Mouse (Mus musculus): Measurements from ENCODE around the gene Gm20388. TPM values are rescaled to one million over a fixed set of nuclear protein-coding genes. Genes with fewer than 3 reads are reported as not detected.

Gene Gm20388
- total and polyA plus RNA-seq, 3 experiments, result 0.02 to 0.05 TPM; not detected in 1

GRCm38 (mm10) chr8:122227345-122227744, 2316.7 kb downstream of the Gm20388 start:
- TF ChIP-seq TAL1 (conservative IDR thresholded peaks at IDR 0.05; ENCODE audit: low read depth, low read length) (no peak), GATA2 (IDR thresholded peaks at IDR 0.05; ENCODE audit: borderline replicate concordance, low read depth, low read length) (no peak), GATA1 (IDR thresholded peaks at IDR 0.05; ENCODE audit: borderline replicate concordance, low read length) (no peak)
- Histone ChIP-seq H3K36me3 (replicated peaks) (no peaks in the 10 kb centered on the region), H3K4me1 (ENCODE audit: insufficient read depth, low read depth, low read length) (no peaks in the 10 kb centered on the region), H3K9me3 (replicated peaks) (peaks cover 2% of the 10 kb centered on the region), H3K4me3 (ENCODE audit: low read depth, low read length) (no peak overlapping the region), H3K27me3 (ENCODE audit: insufficient read depth, low read length) (peaks cover 71% of the 10 kb centered on the region)
- ATAC-seq (ENCODE audit: extremely low read depth, insufficient number of reproducible peaks, low FRiP score, poor library complexity, severe bottlenecking), result no peak
- no peak for DNase-seq (ENCODE audit: low spot score)

- DNase-seq (ENCODE audit: low spot score) (no peak), ATAC-seq (ENCODE audit: extremely low read depth, insufficient number of reproducible peaks, low FRiP score, poor library complexity, severe bottlenecking) (no peak)
- peaks cover 78% of the 10 kb centered on the region for H3K27me3 ChIP-seq (ENCODE audit: insufficient read depth, low read length)
Measured at GRCm38 (mm10) chr8:122228792-122229575, 2318.3 kb downstream of the Gm20388 start.

GRCm38 (mm10) chr8:122229819-122230711, 2319.4 kb downstream of the Gm20388 start:
- no peak for DNase-seq (ENCODE audit: low spot score)
- H3K9me3 ChIP-seq (replicated peaks), result peaks cover 2% of the 10 kb centered on the region
- H3K36me3 ChIP-seq (replicated peaks), result no peaks in the 10 kb centered on the region
- no peaks in the 10 kb centered on the region for H3K4me1 ChIP-seq (ENCODE audit: insufficient read depth, low read depth, low read length)
- TF ChIP-seq GATA2 (IDR thresholded peaks at IDR 0.05; ENCODE audit: borderline replicate concordance, low read depth, low read length) (no peak), GATA1 (IDR thresholded peaks at IDR 0.05; ENCODE audit: borderline replicate concordance, low read length) (no peak), TAL1 (conservative IDR thresholded peaks at IDR 0.05; ENCODE audit: low read depth, low read length) (no peak), CTCF (IDR thresholded peaks at IDR 0.05; ENCODE audit: low read depth, low read length) (no peak), POLR2AphosphoS5 (IDR thresholded peaks at IDR 0.05; ENCODE audit: insufficient replicate concordance, low read depth, low read length) (no peak)
- ATAC-seq (ENCODE audit: extremely low read depth, insufficient number of reproducible peaks, low FRiP score, poor library complexity, severe bottlenecking), result no peak
- H3K4me3 ChIP-seq (ENCODE audit: low read depth, low read length), result no peak overlapping the region
- peaks cover 81% of the 10 kb centered on the region for H3K27me3 ChIP-seq (ENCODE audit: insufficient read depth, low read length)

More at GRCm38 (mm10) chr8:122228792-122229575, 2318.3 kb downstream of the Gm20388 start:
- H3K4me3 ChIP-seq (ENCODE audit: low read depth, low read length), result no peak overlapping the region
- no peaks in the 10 kb centered on the region for H3K4me1 ChIP-seq (ENCODE audit: insufficient read depth, low read depth, low read length)
- H3K9me3 ChIP-seq (replicated peaks), result peaks cover 2% of the 10 kb centered on the region
- H3K36me3 ChIP-seq (replicated peaks), result no peaks in the 10 kb centered on the region
- TF ChIP-seq POLR2AphosphoS5 (IDR thresholded peaks at IDR 0.05; ENCODE audit: insufficient replicate concordance, low read depth, low read length) (no peak), CTCF (IDR thresholded peaks at IDR 0.05; ENCODE audit: low read depth, low read length) (no peak)

- peaks cover 2% of the 10 kb centered on the region for H3K9me3 ChIP-seq (replicated peaks)
- no peaks in the 10 kb centered on the region for H3K36me3 ChIP-seq (replicated peaks)
- DNase-seq (ENCODE audit: low spot score) (no peak), ATAC-seq (ENCODE audit: extremely low read depth, insufficient number of reproducible peaks, low FRiP score, poor library complexity, severe bottlenecking) (no peak)
- H3K4me3 ChIP-seq (ENCODE audit: low read depth, low read length), result no peak overlapping the region
- TF ChIP-seq GATA2 (IDR thresholded peaks at IDR 0.05; ENCODE audit: borderline replicate concordance, low read depth, low read length) (no peak), POLR2AphosphoS5 (IDR thresholded peaks at IDR 0.05; ENCODE audit: insufficient replicate concordance, low read depth, low read length) (no peak), CTCF (IDR thresholded peaks at IDR 0.05; ENCODE audit: low read depth, low read length) (no peak), GATA1 (IDR thresholded peaks at IDR 0.05; ENCODE audit: borderline replicate concordance, low read length) (no peak), TAL1 (conservative IDR thresholded peaks at IDR 0.05; ENCODE audit: low read depth, low read length) (no peak)
- peaks cover 82% of the 10 kb centered on the region for H3K27me3 ChIP-seq (ENCODE audit: insufficient read depth, low read length)
- no peaks in the 10 kb centered on the region for H3K4me1 ChIP-seq (ENCODE audit: insufficient read depth, low read depth, low read length)
Measured at GRCm38 (mm10) chr8:122230712-122231337, 2320.2 kb downstream of the Gm20388 start.

GRCm38 (mm10) chr8:122234055-122234454, 2323.4 kb downstream of the Gm20388 start:
- Histone ChIP-seq H3K27me3 (ENCODE audit: insufficient read depth, low read length) (peaks cover 86% of the 10 kb centered on the region), H3K4me3 (ENCODE audit: low read depth, low read length) (no peak overlapping the region)
- no peak for ATAC-seq (ENCODE audit: extremely low read depth, insufficient number of reproducible peaks, low FRiP score, poor library complexity, severe bottlenecking)

GRCm38 (mm10) chr8:122236521-122236920, 2325.9 kb downstream of the Gm20388 start:
- peaks cover 5% of the 10 kb centered on the region; the same call in 1 of the 2 replicates for H3K4me1 ChIP-seq (ENCODE audit: insufficient read depth, low read depth, low read length)
- TF ChIP-seq CTCF (IDR thresholded peaks at IDR 0.05; ENCODE audit: low read depth, low read length) (no peak), TAL1 (conservative IDR thresholded peaks at IDR 0.05; ENCODE audit: low read depth, low read length) (no peak)
- no peak overlapping the region for H3K4me3 ChIP-seq (ENCODE audit: low read depth, low read length)
- H3K9me3 ChIP-seq (replicated peaks), result no peaks in the 10 kb centered on the region
- no peak for ATAC-seq (ENCODE audit: extremely low read depth, insufficient number of reproducible peaks, low FRiP score, poor library complexity, severe bottlenecking)
- H3K36me3 ChIP-seq (replicated peaks), result no peaks in the 10 kb centered on the region
- DNase-seq (ENCODE audit: low spot score), result no peak
- peaks cover 81% of the 10 kb centered on the region for H3K27me3 ChIP-seq (ENCODE audit: insufficient read depth, low read length)

More at GRCm38 (mm10) chr8:122234055-122234454, 2323.4 kb downstream of the Gm20388 start:
- peaks cover 5% of the 10 kb centered on the region; the same call in 1 of the 2 replicates for H3K4me1 ChIP-seq (ENCODE audit: insufficient read depth, low read depth, low read length)
- no peak for TF ChIP-seq GATA2 (IDR thresholded peaks at IDR 0.05; ENCODE audit: borderline replicate concordance, low read depth, low read length)
- no peak for TF ChIP-seq GATA1 (IDR thresholded peaks at IDR 0.05; ENCODE audit: borderline replicate concordance, low read length)
- no peak for TF ChIP-seq POLR2AphosphoS5 (IDR thresholded peaks at IDR 0.05; ENCODE audit: insufficient replicate concordance, low read depth, low read length)
- TF ChIP-seq CTCF (IDR thresholded peaks at IDR 0.05; ENCODE audit: low read depth, low read length), result no peak
- no peak for TF ChIP-seq TAL1 (conservative IDR thresholded peaks at IDR 0.05; ENCODE audit: low read depth, low read length)
- H3K36me3 ChIP-seq (replicated peaks), result no peaks in the 10 kb centered on the region
- peaks cover 2% of the 10 kb centered on the region for H3K9me3 ChIP-seq (replicated peaks)
- DNase-seq (ENCODE audit: low spot score), result no peak

All from G1E (cell line).